Mouse (Mus musculus) midbrain, postnatal 0 days (tissue): Measurements from ENCODE around the gene Tef. TPM values are rescaled to one million over a fixed set of nuclear protein-coding genes. Genes with fewer than 3 reads are reported as not detected.

Experiments
- ATAC-seq: fragments of 200-750 bp; cut with Nextera tagmentation; 2 replicates; pipeline ENCODE4 v1.8.0; 2017; ENCODE audit warnings: moderate number of reproducible peaks, mild to moderate bottlenecking, moderate TSS enrichment, moderate library complexity; ENCODE audit not compliant: low FRiP score
- DNase-seq: peaks from one replicate; pipeline ENCODE4 v3.0.0-alpha.2; 2015; ENCODE audit warnings: low spot score
- H3K27ac ChIP-seq: fragments of 300-500 bp; sonication (generic); 2 replicates; pipeline ENCODE4 v1.5.1; 2014; ENCODE audit warnings: low read depth, mild to moderate bottlenecking, low read length, mixed read lengths
- H3K27me3 ChIP-seq: fragments of 300-500 bp; sonication (generic); 2 replicates; pipeline ENCODE4 v1.6.1; 2014; ENCODE audit warnings: low read length, control low read depth, mixed read lengths; ENCODE audit not compliant: insufficient read depth
- H3K36me3 ChIP-seq: fragments of 300-500 bp; sonication (generic); 2 replicates; pipeline ENCODE4 v1.6.1; 2014; ENCODE audit warnings: low read length, control low read depth, mixed read lengths; ENCODE audit not compliant: insufficient read depth
- H3K4me1 ChIP-seq: fragments of 300-500 bp; sonication (generic); 2 replicates; pipeline ENCODE4 v1.6.1; 2014; ENCODE audit warnings: mild to moderate bottlenecking, control low read depth, antibody characterized with exemption, low read length, mixed read lengths; ENCODE audit not compliant: insufficient read depth
- H3K4me2 ChIP-seq: fragments of 300-500 bp; sonication (generic); 2 replicates; pipeline ENCODE4 v1.6.1; 2014; ENCODE audit warnings: low read depth, mild to moderate bottlenecking, low read length, mixed read lengths; ENCODE audit not compliant: poor library complexity, severe bottlenecking
- H3K4me3 ChIP-seq: fragments of 300-500 bp; sonication (generic); 2 replicates; pipeline ENCODE4 v1.5.1; 2014; ENCODE audit warnings: low read depth, mild to moderate bottlenecking, low read length, moderate library complexity
- H3K9ac ChIP-seq: fragments of 300-500 bp; sonication (generic); replicated peaks from 2 replicates; pipeline ENCODE4 v1.6.1; 2014; ENCODE audit warnings: mild to moderate bottlenecking, low read length, moderate library complexity, mixed read lengths; ENCODE audit not compliant: poor library complexity, severe bottlenecking
- H3K9me3 ChIP-seq: fragments of 300-500 bp; sonication (generic); 2 replicates; pipeline ENCODE4 v1.6.1; 2016; ENCODE audit warnings: low read length, control low read depth
- CTCF ChIP-seq: IDR thresholded peaks from 2 replicates; pipeline ENCODE4 v1.5.1; 2016; ENCODE audit warnings: antibody characterized with exemption, mild to moderate bottlenecking
- WGBS: fragments of 180-500 bp; shearing (Covaris S2); extraction: QIAGEN DNeasy Blood & Tissue Kit; methylation state at CpG from one replicate; pipeline ENCODE4 v1.1.7; 2014; 5-methylcytosine and 5-hydroxymethylcytosine counted together
- polyA plus RNA-seq: library from polyadenylated mRNA; unstranded; fragments of >200 nt; fragmentation: Nextera tagmentation; extraction: Ambion mirVana; gene quantifications from 2 replicates; pipeline ENCODE4 v1.2.1, GENCODE M21; 2015
- total RNA-seq: library from RNA; depleted of rRNA; stranded (reverse); fragments of >200 nt; gene quantifications from 2 replicates; pipeline ENCODE4 v1.2.3, GENCODE M21; 2014

Tef gene
- total and polyA plus RNA-seq, 2 experiments from 2014 or later: 25.4 to 60.6 TPM

- Histone ChIP-seq H3K27ac (peak overlapping the region; percentile 2; the same call in 1 of the 2 replicates), H3K36me3 (no peaks in the 10 kb centered on the region), H3K27me3 (no peaks in the 10 kb centered on the region), H3K4me3 (peak overlapping the region; percentile 33), H3K4me1 (peaks cover 7% of the 10 kb centered on the region; the same call in 1 of the 2 replicates), H3K9me3 (no peaks in the 10 kb centered on the region), H3K9ac (peak overlapping the region; percentile 34), H3K4me2 (peak overlapping the region; percentile 67)
- no peak for TF ChIP-seq CTCF
- DNase-seq (peak; percentile 48), ATAC-seq (peak; percentile 31)
- 9% methylated on average over 8 of the region's 8 CpGs for WGBS
Measured at GRCm38 (mm10) chr15:81802941-81803351, 725 bp downstream of the Tef start.

GRCm38 (mm10) chr15:81803425-81803951 lies 1.3 kb downstream of the Tef start:
- Histone ChIP-seq H3K27ac (no peak overlapping the region), H3K4me2 (peak overlapping the region; percentile 67; the same call in 1 of the 2 replicates), H3K36me3 (no peaks in the 10 kb centered on the region), H3K9ac (0 out of 2 replicates have a peak overlapping the region, but pooled peaks have one; percentile 34), H3K27me3 (no peaks in the 10 kb centered on the region), H3K4me3 (peak overlapping the region; percentile 33; the same call in 1 of the 2 replicates), H3K9me3 (no peaks in the 10 kb centered on the region), H3K4me1 (peaks cover 7% of the 10 kb centered on the region; the same call in 1 of the 2 replicates)
- ATAC-seq: no peak
- no peak for DNase-seq
- 55% methylated on average over 4 of the region's 4 CpGs for WGBS
- no peak for TF ChIP-seq CTCF

GRCm38 (mm10) chr15:81804172-81804571 lies 2.0 kb downstream of the Tef start:
- H3K4me1 ChIP-seq: peaks cover 7% of the 10 kb centered on the region; the same call in 1 of the 2 replicates
- H3K4me3 ChIP-seq: no peak overlapping the region
- H3K27ac ChIP-seq: no peak overlapping the region
- TF ChIP-seq CTCF: no peak
- no peaks in the 10 kb centered on the region for H3K9me3 ChIP-seq
- H3K36me3 ChIP-seq: no peaks in the 10 kb centered on the region
- no peak overlapping the region for H3K9ac ChIP-seq
- H3K4me2 ChIP-seq: no peak overlapping the region
- WGBS: 57% methylated on average over 1 of the region's 1 CpGs
- DNase-seq (no peak), ATAC-seq (no peak)
- H3K27me3 ChIP-seq: no peaks in the 10 kb centered on the region

- WGBS: 66% methylated on average over 3 of the region's 3 CpGs
- no peak overlapping the region for H3K27ac ChIP-seq
- DNase-seq: no peak
Measured at GRCm38 (mm10) chr15:81804883-81805282, 2.7 kb downstream of the Tef start.

GRCm38 (mm10) chr15:81805624-81806023 lies 3.4 kb downstream of the Tef start:
- 41% methylated on average over 6 of the region's 6 CpGs for WGBS
- DNase-seq: peak; percentile 40
- no peaks in the 10 kb centered on the region for H3K9me3 ChIP-seq

More at GRCm38 (mm10) chr15:81804883-81805282, 2.7 kb downstream of the Tef start:
- TF ChIP-seq CTCF: no peak
- Histone ChIP-seq H3K27me3 (no peaks in the 10 kb centered on the region), H3K4me1 (peaks cover 7% of the 10 kb centered on the region; the same call in 1 of the 2 replicates), H3K9ac (no peak overlapping the region), H3K36me3 (no peaks in the 10 kb centered on the region), H3K4me2 (no peak overlapping the region), H3K9me3 (no peaks in the 10 kb centered on the region), H3K4me3 (no peak overlapping the region)
- no peak for ATAC-seq

GRCm38 (mm10) chr15:81806621-81807404 lies 4.6 kb downstream of the Tef start:
- WGBS: 79% methylated on average over 4 of the region's 4 CpGs
- Histone ChIP-seq H3K9ac (no peak overlapping the region), H3K27ac (no peak overlapping the region), H3K36me3 (no peaks in the 10 kb centered on the region), H3K4me1 (peaks cover 7% of the 10 kb centered on the region; the same call in 1 of the 2 replicates), H3K4me2 (no peak overlapping the region), H3K9me3 (no peaks in the 10 kb centered on the region), H3K27me3 (no peaks in the 10 kb centered on the region), H3K4me3 (no peak overlapping the region)
- DNase-seq (no peak), ATAC-seq (no peak)
- TF ChIP-seq CTCF: no peak

More at GRCm38 (mm10) chr15:81805624-81806023, 3.4 kb downstream of the Tef start:
- peaks cover 7% of the 10 kb centered on the region; the same call in 1 of the 2 replicates for H3K4me1 ChIP-seq
- H3K27me3 ChIP-seq: no peaks in the 10 kb centered on the region
- no peak overlapping the region for H3K4me2 ChIP-seq
- no peak overlapping the region for H3K4me3 ChIP-seq
- no peak overlapping the region for H3K27ac ChIP-seq
- H3K36me3 ChIP-seq: no peaks in the 10 kb centered on the region
- no peak overlapping the region for H3K9ac ChIP-seq
- ATAC-seq: no peak
- no peak for TF ChIP-seq CTCF
